Mouse (Mus musculus): ENCODE results near the gene Fads6.

The Fads6 gene

DNA sequence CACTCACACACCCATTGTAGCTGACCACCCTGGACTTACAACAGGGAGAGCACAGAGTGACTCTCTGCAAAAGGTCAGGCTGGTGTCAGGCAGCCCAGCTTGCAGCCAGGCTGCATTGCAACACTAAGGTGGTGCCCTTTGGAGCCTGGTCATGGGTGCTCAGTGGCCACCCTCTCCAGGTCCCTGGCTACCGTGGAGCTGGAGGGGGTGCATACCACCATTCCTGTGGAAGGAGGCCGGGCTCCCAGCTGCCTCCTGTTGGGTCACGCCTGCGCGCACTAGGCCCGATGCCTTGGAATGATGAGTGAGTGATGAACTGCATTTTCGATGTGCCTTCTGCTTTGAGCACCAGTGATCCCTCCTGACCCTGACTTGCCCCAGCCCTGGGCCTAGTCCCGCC lies 52.6 kb downstream of the Fads6 start:
- in situ Hi-C loops (cut with MboI; ENCODE audit: low pct_unique_long_range_greater_than_20kb in 1 of 2, low sequenced_read_pairs in 2 of 2, unreplicated experiment in 1 of 2), result no loop called here

GRCm38 (mm10) chr11:115243783-115244182 lies 53.7 kb downstream of the Fads6 start:
- in situ Hi-C loops (cut with MboI; ENCODE audit: low pct_unique_long_range_greater_than_20kb in 1 of 2, low sequenced_read_pairs in 2 of 2, unreplicated experiment in 1 of 2), result no loop called here

- in situ Hi-C loops (cut with MboI; ENCODE audit: low pct_unique_long_range_greater_than_20kb in 1 of 2, low sequenced_read_pairs in 2 of 2, unreplicated experiment in 1 of 2), result no loop called here
These were observed 54.7 kb downstream of the Fads6 start for GRCm38 (mm10) chr11:115242746-115243145.

GRCm38 (mm10) chr11:115241402-115241801 lies 56.1 kb downstream of the Fads6 start:
- in situ Hi-C loops (cut with MboI; ENCODE audit: low pct_unique_long_range_greater_than_20kb in 1 of 2, low sequenced_read_pairs in 2 of 2, unreplicated experiment in 1 of 2), result no loop called here

- in situ Hi-C loops (cut with MboI; ENCODE audit: low pct_unique_long_range_greater_than_20kb in 1 of 2, low sequenced_read_pairs in 2 of 2, unreplicated experiment in 1 of 2), result no loop called here
These were observed 60.9 kb downstream of the Fads6 start for GRCm38 (mm10) chr11:115236570-115236969.

DNA sequence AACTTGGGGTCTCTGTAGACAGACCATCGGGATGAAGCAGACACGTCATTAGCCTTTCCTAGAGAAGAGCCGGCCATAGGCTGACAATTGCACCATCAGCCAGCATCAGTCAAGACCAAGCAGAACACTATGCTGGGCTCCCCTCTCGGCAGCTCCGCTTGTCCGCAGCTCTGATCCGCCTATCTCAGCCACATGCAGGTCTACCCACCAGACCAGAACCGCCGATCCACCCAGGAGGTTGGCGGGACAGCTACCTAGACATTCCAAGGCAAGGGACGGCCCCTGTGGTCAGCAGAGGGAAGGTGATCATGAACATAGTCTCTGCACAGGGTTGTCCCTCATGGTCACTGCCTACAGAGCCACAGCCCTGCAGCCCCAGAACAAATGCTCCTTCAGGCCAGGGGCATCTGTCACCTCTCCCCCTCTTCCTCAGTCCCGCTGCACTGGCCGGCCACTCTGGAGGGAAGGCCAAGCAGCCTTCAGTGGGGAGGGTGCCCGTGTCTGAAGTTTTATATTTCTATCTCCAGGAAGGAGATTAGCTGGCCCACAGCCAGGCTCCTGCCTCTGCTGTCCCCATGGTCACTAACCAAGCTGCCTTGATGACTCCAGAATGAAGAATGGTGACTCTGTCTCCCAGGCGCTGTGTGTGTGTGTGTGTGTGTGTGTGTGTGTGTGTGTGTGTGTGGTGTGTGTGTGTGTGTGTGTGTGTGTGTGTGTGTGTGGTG lies 63.0 kb downstream of the Fads6 start:
- in situ Hi-C loops (cut with MboI; ENCODE audit: low pct_unique_long_range_greater_than_20kb in 1 of 2, low sequenced_read_pairs in 2 of 2, unreplicated experiment in 1 of 2), result no loop called here

- in situ Hi-C loops (cut with MboI; ENCODE audit: low pct_unique_long_range_greater_than_20kb in 1 of 2, low sequenced_read_pairs in 2 of 2, unreplicated experiment in 1 of 2), result no loop called here
These were observed 63.8 kb downstream of the Fads6 start for GRCm38 (mm10) chr11:115233526-115234290.

- in situ Hi-C loops (cut with MboI; ENCODE audit: low pct_unique_long_range_greater_than_20kb in 1 of 2, low sequenced_read_pairs in 2 of 2, unreplicated experiment in 1 of 2), result no loop called here
These were observed 64.6 kb downstream of the Fads6 start for GRCm38 (mm10) chr11:115232889-115233288.

GRCm38 (mm10) chr11:115231924-115232323 lies 65.5 kb downstream of the Fads6 start:
- in situ Hi-C loops (cut with MboI; ENCODE audit: low pct_unique_long_range_greater_than_20kb in 1 of 2, low sequenced_read_pairs in 2 of 2, unreplicated experiment in 1 of 2), result no loop called here

- in situ Hi-C loops (cut with MboI; ENCODE audit: low pct_unique_long_range_greater_than_20kb in 1 of 2, low sequenced_read_pairs in 2 of 2, unreplicated experiment in 1 of 2), result no loop called here
These were observed 66.1 kb downstream of the Fads6 start for GRCm38 (mm10) chr11:115231168-115231915.

Measured in mouse embryonic stem cell (cell line).